Mouse (Mus musculus) hindbrain, embryonic 11.5 days (tissue): Measurements from ENCODE around the gene Zfp61. TPM values are rescaled to one million over a fixed set of nuclear protein-coding genes. Genes with fewer than 3 reads are reported as not detected.

Experiments used
- ATAC-seq: fragments of 200-750 bp; cut with Nextera tagmentation; 2 replicates; pipeline ENCODE4 v1.8.0; 2017; ENCODE audit warnings: mild to moderate bottlenecking, moderate TSS enrichment, moderate library complexity; ENCODE audit not compliant: low FRiP score
- DNase-seq: peaks from one replicate; pipeline ENCODE4 v3.0.0-alpha.2; 2015; ENCODE audit warnings: low spot score
- H3K27ac ChIP-seq: fragments of 300-500 bp; sonication (generic); 2 replicates; pipeline ENCODE4 v1.5.1; 2014; ENCODE audit warnings: mild to moderate bottlenecking, low read depth, low read length
- H3K27me3 ChIP-seq: fragments of 300-500 bp; sonication (generic); 2 replicates; pipeline ENCODE4 v1.6.1; 2014; ENCODE audit warnings: mild to moderate bottlenecking, low read length, moderate library complexity, mixed read lengths; ENCODE audit not compliant: control insufficient read depth, insufficient read depth
- H3K36me3 ChIP-seq: fragments of 300-500 bp; sonication (generic); 2 replicates; pipeline ENCODE4 v1.6.1; 2014; ENCODE audit warnings: mild to moderate bottlenecking, low read length, moderate library complexity, mixed read lengths; ENCODE audit not compliant: control insufficient read depth, insufficient read depth
- H3K4me1 ChIP-seq: fragments of 300-500 bp; sonication (generic); replicated peaks from 2 replicates; pipeline ENCODE4 v1.6.1; 2014; ENCODE audit warnings: low read length, mixed read lengths; ENCODE audit not compliant: control insufficient read depth, insufficient read depth
- H3K4me2 ChIP-seq: fragments of 300-500 bp; sonication (generic); replicated peaks from 2 replicates; pipeline ENCODE4 v1.6.1; 2014; ENCODE audit warnings: mild to moderate bottlenecking, low read depth, low read length
- H3K4me3 ChIP-seq: fragments of 300-500 bp; sonication (generic); 2 replicates; pipeline ENCODE4 v1.5.1; 2014; ENCODE audit warnings: low read depth, low read length
- H3K9ac ChIP-seq: fragments of 300-500 bp; sonication (generic); 2 replicates; pipeline ENCODE4 v1.6.1; 2014; ENCODE audit warnings: low read depth, low read length
- H3K9me3 ChIP-seq: fragments of 300-500 bp; sonication (generic); 2 replicates; pipeline ENCODE4 v1.6.1; 2016; ENCODE audit warnings: low read length; ENCODE audit not compliant: control insufficient read depth
- WGBS: fragments of 180-500 bp; shearing (Covaris S2); extraction: QIAGEN DNeasy Blood & Tissue Kit; methylation state at CpG from one replicate; pipeline ENCODE4 v1.1.7; 2014; 5-methylcytosine and 5-hydroxymethylcytosine counted together
- polyA plus RNA-seq: library from polyadenylated mRNA; unstranded; fragments of >200 nt; fragmentation: Nextera tagmentation; extraction: Ambion mirVana; gene quantifications from 2 replicates; pipeline ENCODE4 v1.2.1, GENCODE M21; 2014

Zfp61 gene
- polyA plus RNA-seq, 1 experiment from 2014 or later: 32.1 TPM

GRCm38 (mm10) chr7:24326273-24327135, 25.5 kb upstream of the Zfp61 start:
- 44% methylated on average over 20 of the region's 20 CpGs for WGBS
- H3K27ac ChIP-seq: no peak overlapping the region
- H3K4me1 ChIP-seq: no peaks in the 10 kb centered on the region
- peak; percentile 72 for ATAC-seq
- H3K36me3 ChIP-seq: no peaks in the 10 kb centered on the region
- H3K9ac ChIP-seq: peak overlapping the region; percentile 27; the same call in 1 of the 2 replicates
- no peaks in the 10 kb centered on the region for H3K9me3 ChIP-seq
- peak; percentile 33 for DNase-seq
- H3K27me3 ChIP-seq: no peaks in the 10 kb centered on the region
- peak overlapping the region; percentile 39 for H3K4me2 ChIP-seq
- peak overlapping the region; percentile 14 for H3K4me3 ChIP-seq

- 7% methylated on average over 13 of the region's 13 CpGs for WGBS
- DNase-seq (peak; percentile 64), ATAC-seq (peak; percentile 77)
- no peaks in the 10 kb centered on the region for H3K27me3 ChIP-seq
- no peaks in the 10 kb centered on the region for H3K4me1 ChIP-seq
- no peak overlapping the region for H3K27ac ChIP-seq
- H3K4me2 ChIP-seq: peak overlapping the region; percentile 39
- H3K9ac ChIP-seq: peak overlapping the region; percentile 27; the same call in 1 of the 2 replicates
- peak overlapping the region; percentile 14 for H3K4me3 ChIP-seq
- no peaks in the 10 kb centered on the region for H3K36me3 ChIP-seq
- H3K9me3 ChIP-seq: no peaks in the 10 kb centered on the region
These were observed 24.7 kb upstream of the Zfp61 start for GRCm38 (mm10) chr7:24325675-24326128.

GRCm38 (mm10) chr7:24325197-24325596, 24.2 kb upstream of the Zfp61 start:
- no peaks in the 10 kb centered on the region for H3K9me3 ChIP-seq
- DNase-seq (no peak), ATAC-seq (no peak)
- H3K4me1 ChIP-seq: no peaks in the 10 kb centered on the region
- H3K36me3 ChIP-seq: no peaks in the 10 kb centered on the region
- no peak overlapping the region for H3K4me3 ChIP-seq
- H3K9ac ChIP-seq: no peak overlapping the region
- H3K27ac ChIP-seq: no peak overlapping the region
- no peak overlapping the region for H3K4me2 ChIP-seq
- no peaks in the 10 kb centered on the region for H3K27me3 ChIP-seq
- WGBS: 90% methylated on average over 6 of the region's 6 CpGs

- H3K4me1 ChIP-seq: no peaks in the 10 kb centered on the region
- H3K9ac ChIP-seq: no peak overlapping the region
- DNase-seq: no peak
- H3K4me3 ChIP-seq: no peak overlapping the region
- H3K27me3 ChIP-seq: no peaks in the 10 kb centered on the region
- no peaks in the 10 kb centered on the region for H3K9me3 ChIP-seq
- ATAC-seq: no peak
- H3K36me3 ChIP-seq: no peaks in the 10 kb centered on the region
- WGBS: 84% methylated on average over 4 of the region's 4 CpGs
- H3K27ac ChIP-seq: no peak overlapping the region
- no peak overlapping the region for H3K4me2 ChIP-seq
These were observed 21.6 kb upstream of the Zfp61 start for GRCm38 (mm10) chr7:24322593-24322992.

- H3K9ac ChIP-seq: no peak overlapping the region
- DNase-seq: no peak
- WGBS: 77% methylated on average over 6 of the region's 6 CpGs
- no peaks in the 10 kb centered on the region for H3K9me3 ChIP-seq
- H3K36me3 ChIP-seq: no peaks in the 10 kb centered on the region
- H3K27me3 ChIP-seq: no peaks in the 10 kb centered on the region
- no peak for ATAC-seq
- no peak overlapping the region for H3K4me3 ChIP-seq
- H3K4me2 ChIP-seq: no peak overlapping the region
- H3K27ac ChIP-seq: no peak overlapping the region
- H3K4me1 ChIP-seq: no peaks in the 10 kb centered on the region
These were observed 17.9 kb upstream of the Zfp61 start for GRCm38 (mm10) chr7:24318942-24319341.

GRCm38 (mm10) chr7:24316567-24317092, 15.6 kb upstream of the Zfp61 start, which contains the start of gene Zfp94:
Gene Zfp94 (minus strand): TSS chr7:24316666.
- DNase-seq: peak; percentile 96
- no peaks in the 10 kb centered on the region for H3K4me1 ChIP-seq
- H3K4me3 ChIP-seq: peak within 1 kb of the TSS; percentile 53
- no peaks in the 10 kb centered on the region for H3K9me3 ChIP-seq
- H3K4me2 ChIP-seq: peak within 1 kb of the TSS; percentile 80
- peak; percentile 96 for ATAC-seq
- 1% methylated on average over 33 of the region's 33 CpGs for WGBS
- peak within 1 kb of the TSS; percentile 58 for H3K27ac ChIP-seq
- H3K9ac ChIP-seq: peak within 1 kb of the TSS; percentile 77
- no peaks in the 10 kb centered on the region for H3K27me3 ChIP-seq
- H3K36me3 ChIP-seq: no peaks in the 10 kb centered on the region

- ATAC-seq (0 out of 2 replicates have a peak, but pooled peaks have one; percentile 8), DNase-seq (no peak)
- no peaks in the 10 kb centered on the region for H3K36me3 ChIP-seq
- H3K4me1 ChIP-seq: no peaks in the 10 kb centered on the region
- WGBS: 32% methylated on average over 27 of the region's 29 CpGs
- H3K9ac ChIP-seq: peak overlapping the region; percentile 77
- H3K4me3 ChIP-seq: peak overlapping the region; percentile 53
- H3K27me3 ChIP-seq: no peaks in the 10 kb centered on the region
- H3K4me2 ChIP-seq: peak overlapping the region; percentile 80
- H3K9me3 ChIP-seq: no peaks in the 10 kb centered on the region
- H3K27ac ChIP-seq: no peak overlapping the region
These were observed 14.9 kb upstream of the Zfp61 start for GRCm38 (mm10) chr7:24315726-24316566.

- H3K27me3 ChIP-seq: no peaks in the 10 kb centered on the region
- H3K9ac ChIP-seq: peak overlapping the region; percentile 59
- H3K36me3 ChIP-seq: peaks cover 13% of the 10 kb centered on the region; the same call in 1 of the 2 replicates
- under 1% methylated on average over 18 of the region's 18 CpGs for WGBS
- DNase-seq (peak; percentile 51), ATAC-seq (peak; percentile 43)
- H3K9me3 ChIP-seq: no peaks in the 10 kb centered on the region
- peak overlapping the region; percentile 79 for H3K4me3 ChIP-seq
- H3K4me1 ChIP-seq: 0 out of 2 replicates have a peak, but pooled peaks cover 2% of the 10 kb centered on the region
- H3K4me2 ChIP-seq: peak overlapping the region; percentile 79
- H3K27ac ChIP-seq: peak overlapping the region; percentile 91; the same call in 1 of the 2 replicates
These were observed 1.1 kb downstream of the Zfp61 start for GRCm38 (mm10) chr7:24299823-24300481.
